Mouse (Mus musculus): Measurements from ENCODE around the gene Hipk2. TPM values are rescaled to one million over a fixed set of nuclear protein-coding genes. Genes with fewer than 3 reads are reported as not detected.

Gene Hipk2
- polyA plus RNA-seq, 1 experiment from 2014 or later: 11.0 TPM

- 81% methylated on average over 1 of the region's 1 CpGs for WGBS
Measured at GRCm38 (mm10) chr6:38885132-38885531, 9.2 kb upstream of the Hipk2 start.

DNA sequence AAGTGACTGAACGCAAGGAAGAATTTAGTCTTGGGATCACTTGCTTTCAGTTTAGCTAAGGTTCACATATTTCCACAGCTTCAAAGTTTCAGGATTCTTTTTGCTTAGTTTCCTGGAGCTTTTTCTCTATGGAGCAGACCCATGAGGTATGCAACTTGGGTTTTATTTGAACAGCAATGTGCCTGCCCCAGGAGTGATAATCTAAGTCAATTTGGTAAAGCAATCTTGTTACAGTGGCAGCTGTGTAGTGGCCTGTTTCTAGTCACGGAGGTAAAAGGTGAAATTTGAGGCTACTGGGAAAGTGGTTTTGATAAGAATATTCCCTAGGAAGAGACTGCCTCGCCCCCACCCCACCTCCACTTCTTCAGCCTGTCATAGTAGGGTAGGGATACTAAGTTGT lies 8.5 kb upstream of the Hipk2 start:
- no peaks in the 10 kb centered on the region for H3K27me3 ChIP-seq (ENCODE audit: control insufficient read depth, insufficient read depth, low read length)
- no peaks in the 10 kb centered on the region for H3K36me3 ChIP-seq (ENCODE audit: control insufficient read depth, insufficient read depth, low read length)
- H3K4me3 ChIP-seq (ENCODE audit: control insufficient read depth in 1 of 2, insufficient read depth in 1 of 2, low read depth in 1 of 2, low read length in 2 of 2): no peak overlapping the region
- H3K4me1 ChIP-seq (ENCODE audit: control insufficient read depth in 2 of 2, insufficient read depth in 2 of 2, low read length in 2 of 2): 0 out of 4 replicates have a peak, but pooled peaks cover 5 to 8% of the 10 kb centered on the region in 2 experiments
- H3K27ac ChIP-seq (replicated peaks in 1 of 2; ENCODE audit: control insufficient read depth in 1 of 2, insufficient read depth in 1 of 2, low read depth in 2 of 2, low read length in 2 of 2): no peak overlapping the region
- H3K9ac ChIP-seq (ENCODE audit: low read length): no peak overlapping the region
- ATAC-seq (ENCODE audit: insufficient number of reproducible peaks, insufficient read depth, low FRiP score, low read depth): no peak
- no peak overlapping the region for H3K4me2 ChIP-seq (ENCODE audit: low read length)
- WGBS: 45% methylated on average over 3 of the region's 3 CpGs
- no peaks in the 10 kb centered on the region for H3K9me3 ChIP-seq (ENCODE audit: control insufficient read depth, low read length)

More at GRCm38 (mm10) chr6:38885132-38885531, 9.2 kb upstream of the Hipk2 start:
- ATAC-seq (ENCODE audit: insufficient number of reproducible peaks, insufficient read depth, low FRiP score, low read depth): no peak
- Histone ChIP-seq H3K9ac (ENCODE audit: low read length) (no peak overlapping the region), H3K4me2 (ENCODE audit: low read length) (no peak overlapping the region), H3K27me3 (ENCODE audit: control insufficient read depth, insufficient read depth, low read length) (no peaks in the 10 kb centered on the region), H3K36me3 (ENCODE audit: control insufficient read depth, insufficient read depth, low read length) (no peaks in the 10 kb centered on the region), H3K4me1 (ENCODE audit: control insufficient read depth in 2 of 2, insufficient read depth in 2 of 2, low read length in 2 of 2) (0 out of 4 replicates have a peak, but pooled peaks cover 5 to 8% of the 10 kb centered on the region in 2 experiments), H3K4me3 (ENCODE audit: control insufficient read depth in 1 of 2, insufficient read depth in 1 of 2, low read depth in 1 of 2, low read length in 2 of 2) (no peak overlapping the region), H3K9me3 (ENCODE audit: control insufficient read depth, low read length) (no peaks in the 10 kb centered on the region), H3K27ac (replicated peaks in 1 of 2; ENCODE audit: control insufficient read depth in 1 of 2, insufficient read depth in 1 of 2, low read depth in 2 of 2, low read length in 2 of 2) (no peak overlapping the region)

DNA sequence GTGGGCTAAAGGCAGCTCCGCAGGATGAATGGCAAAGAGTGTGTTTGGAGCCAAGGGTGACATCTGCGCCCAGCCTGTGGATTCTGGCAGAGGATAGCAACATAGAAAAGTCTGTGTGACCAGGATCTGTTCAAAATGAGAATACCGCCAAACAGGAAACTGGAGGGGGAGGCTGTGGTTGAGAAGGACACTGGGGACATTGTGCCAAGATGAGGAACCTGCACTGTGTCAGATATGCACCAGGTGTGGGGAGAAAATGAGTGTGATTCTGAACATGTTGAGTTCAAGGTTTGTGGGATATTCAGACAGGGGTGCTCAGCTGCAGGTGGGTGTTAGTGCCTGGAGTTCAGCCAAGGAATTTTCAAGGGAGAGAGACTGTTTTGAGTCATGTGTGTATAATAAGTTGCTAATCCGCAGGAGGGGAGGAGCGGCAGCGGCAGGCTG lies 6.8 kb upstream of the Hipk2 start:
- Histone ChIP-seq H3K27me3 (ENCODE audit: control insufficient read depth, insufficient read depth, low read length) (no peaks in the 10 kb centered on the region), H3K27ac (replicated peaks in 1 of 2; ENCODE audit: control insufficient read depth in 1 of 2, insufficient read depth in 1 of 2, low read depth in 2 of 2, low read length in 2 of 2) (no peak overlapping the region), H3K9ac (ENCODE audit: low read length) (no peak overlapping the region), H3K36me3 (ENCODE audit: control insufficient read depth, insufficient read depth, low read length) (no peaks in the 10 kb centered on the region), H3K4me2 (ENCODE audit: low read length) (no peak overlapping the region), H3K9me3 (ENCODE audit: control insufficient read depth, low read length) (no peaks in the 10 kb centered on the region), H3K4me1 (ENCODE audit: control insufficient read depth in 2 of 2, insufficient read depth in 2 of 2, low read length in 2 of 2) (0 out of 4 replicates have a peak, but pooled peaks cover 5 to 8% of the 10 kb centered on the region in 2 experiments), H3K4me3 (ENCODE audit: control insufficient read depth in 1 of 2, insufficient read depth in 1 of 2, low read depth in 1 of 2, low read length in 2 of 2) (no peak overlapping the region)
- 67% methylated on average over 6 of the region's 6 CpGs for WGBS
- no peak for ATAC-seq (ENCODE audit: insufficient number of reproducible peaks, insufficient read depth, low FRiP score, low read depth)

GRCm38 (mm10) chr6:38881975-38882374 lies 6.0 kb upstream of the Hipk2 start:
- no peak for ATAC-seq (ENCODE audit: insufficient number of reproducible peaks, insufficient read depth, low FRiP score, low read depth)
- 60% methylated on average over 6 of the region's 6 CpGs for WGBS
- no peak overlapping the region for H3K4me3 ChIP-seq (ENCODE audit: control insufficient read depth in 1 of 2, insufficient read depth in 1 of 2, low read depth in 1 of 2, low read length in 2 of 2)
- no peaks in the 10 kb centered on the region for H3K36me3 ChIP-seq (ENCODE audit: control insufficient read depth, insufficient read depth, low read length)
- no peaks in the 10 kb centered on the region for H3K9me3 ChIP-seq (ENCODE audit: control insufficient read depth, low read length)
- H3K4me1 ChIP-seq (ENCODE audit: control insufficient read depth in 2 of 2, insufficient read depth in 2 of 2, low read length in 2 of 2): 0 out of 4 replicates have a peak, but pooled peaks cover 5 to 10% of the 10 kb centered on the region in 2 experiments
- H3K27ac ChIP-seq (replicated peaks in 1 of 2; ENCODE audit: control insufficient read depth in 1 of 2, insufficient read depth in 1 of 2, low read depth in 2 of 2, low read length in 2 of 2): no peak overlapping the region
- no peak overlapping the region for H3K4me2 ChIP-seq (ENCODE audit: low read length)
- no peak overlapping the region for H3K9ac ChIP-seq (ENCODE audit: low read length)
- no peaks in the 10 kb centered on the region for H3K27me3 ChIP-seq (ENCODE audit: control insufficient read depth, insufficient read depth, low read length)

GRCm38 (mm10) chr6:38881468-38881867 lies 5.5 kb upstream of the Hipk2 start:
- Histone ChIP-seq H3K27ac (replicated peaks in 1 of 2; ENCODE audit: control insufficient read depth in 1 of 2, insufficient read depth in 1 of 2, low read depth in 2 of 2, low read length in 2 of 2) (no peak overlapping the region), H3K9ac (ENCODE audit: low read length) (no peak overlapping the region), H3K4me3 (ENCODE audit: control insufficient read depth in 1 of 2, insufficient read depth in 1 of 2, low read depth in 1 of 2, low read length in 2 of 2) (no peak overlapping the region), H3K27me3 (ENCODE audit: control insufficient read depth, insufficient read depth, low read length) (no peaks in the 10 kb centered on the region), H3K9me3 (ENCODE audit: control insufficient read depth, low read length) (no peaks in the 10 kb centered on the region), H3K4me2 (ENCODE audit: low read length) (no peak overlapping the region), H3K36me3 (ENCODE audit: control insufficient read depth, insufficient read depth, low read length) (no peaks in the 10 kb centered on the region), H3K4me1 (ENCODE audit: control insufficient read depth in 2 of 2, insufficient read depth in 2 of 2, low read length in 2 of 2) (0 out of 4 replicates have a peak, but pooled peaks cover 5 to 10% of the 10 kb centered on the region in 2 experiments)
- no peak for ATAC-seq (ENCODE audit: insufficient number of reproducible peaks, insufficient read depth, low FRiP score, low read depth)
- 77% methylated on average over 2 of the region's 2 CpGs for WGBS

DNA sequence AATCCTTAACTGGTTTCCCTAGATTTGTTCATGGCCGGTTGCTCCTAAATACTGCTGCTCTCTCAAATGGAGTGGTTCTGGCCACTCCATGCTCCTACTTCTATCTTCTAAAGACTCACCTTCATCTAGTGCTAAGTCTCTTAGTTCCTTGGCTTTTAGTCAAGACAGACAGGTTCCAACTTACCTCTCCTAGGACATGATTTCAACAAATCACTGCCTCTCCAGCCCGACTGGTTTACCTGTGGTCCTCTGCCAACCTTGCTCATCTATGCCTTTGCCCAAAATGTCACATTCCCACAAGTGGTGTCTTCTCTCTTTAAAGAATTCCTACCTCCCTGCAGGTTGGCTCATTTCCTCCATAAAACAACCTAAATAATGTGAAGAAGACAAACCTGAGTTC lies 1.7 kb upstream of the Hipk2 start:
- H3K4me1 ChIP-seq (ENCODE audit: control insufficient read depth in 2 of 2, insufficient read depth in 2 of 2, low read length in 2 of 2): peaks cover 2 to 11% of the 10 kb centered on the region in 2 experiments; a peak in 2 of 4 replicates
- no peak overlapping the region for H3K4me3 ChIP-seq (ENCODE audit: control insufficient read depth in 1 of 2, insufficient read depth in 1 of 2, low read depth in 1 of 2, low read length in 2 of 2)
- H3K36me3 ChIP-seq (ENCODE audit: control insufficient read depth, insufficient read depth, low read length): no peaks in the 10 kb centered on the region
- no peak overlapping the region for H3K4me2 ChIP-seq (ENCODE audit: low read length)
- 96% methylated on average over 2 of the region's 2 CpGs for WGBS
- no peak overlapping the region for H3K27ac ChIP-seq (replicated peaks in 1 of 2; ENCODE audit: control insufficient read depth in 1 of 2, insufficient read depth in 1 of 2, low read depth in 2 of 2, low read length in 2 of 2)
- no peaks in the 10 kb centered on the region for H3K9me3 ChIP-seq (ENCODE audit: control insufficient read depth, low read length)
- H3K27me3 ChIP-seq (ENCODE audit: control insufficient read depth, insufficient read depth, low read length): no peaks in the 10 kb centered on the region
- H3K9ac ChIP-seq (ENCODE audit: low read length): no peak overlapping the region
- no peak for ATAC-seq (ENCODE audit: insufficient number of reproducible peaks, insufficient read depth, low FRiP score, low read depth)

GRCm38 (mm10) chr6:38875258-38876070 lies 501 bp downstream of the Hipk2 start, which contains the start of gene Tbxas1:
Gene Tbxas1, plus strand, starts transcription at chr6:38875404.
- Histone ChIP-seq H3K36me3 (ENCODE audit: control insufficient read depth, insufficient read depth, low read length) (0 out of 2 replicates have a peak, but pooled peaks cover 4% of the 10 kb centered on the region), H3K9me3 (ENCODE audit: control insufficient read depth, low read length) (no peaks in the 10 kb centered on the region), H3K4me3 (ENCODE audit: control insufficient read depth in 1 of 2, insufficient read depth in 1 of 2, low read depth in 1 of 2, low read length in 2 of 2) (peak within 1 kb of the TSS; percentile 72 to 92), H3K27ac (replicated peaks in 1 of 2; ENCODE audit: control insufficient read depth in 1 of 2, insufficient read depth in 1 of 2, low read depth in 2 of 2, low read length in 2 of 2) (peak within 1 kb of the TSS; percentile 68 to 93), H3K4me1 (ENCODE audit: control insufficient read depth in 2 of 2, insufficient read depth in 2 of 2, low read length in 2 of 2) (peaks cover 0 to 10% of the 10 kb centered on the region in 2 experiments; a peak in 3 of 4 replicates), H3K4me2 (ENCODE audit: low read length) (peak within 1 kb of the TSS; percentile 74), H3K9ac (ENCODE audit: low read length) (peak within 1 kb of the TSS; percentile 96), H3K27me3 (ENCODE audit: control insufficient read depth, insufficient read depth, low read length) (no peaks in the 10 kb centered on the region)
- peak; percentile 71 for ATAC-seq (ENCODE audit: insufficient number of reproducible peaks, insufficient read depth, low FRiP score, low read depth)
- under 1% methylated on average over 38 of the region's 77 CpGs for WGBS
